Mouse (Mus musculus): Measurements from ENCODE around the gene Olfr1357.
A peak's percentile ranks its signal among the peaks of the same experiment; 100 is the strongest.

The Olfr1357 gene

GRCm38 (mm10) chr10:78581121-78581520, 36.8 kb downstream of the Olfr1357 start:
- DNase-seq (ENCODE audit: low spot score in 2 of 2), result no peak

GRCm38 (mm10) chr10:78578204-78578603, 39.7 kb downstream of the Olfr1357 start:
- no peak for DNase-seq (ENCODE audit: low spot score in 2 of 2)

- no peak for DNase-seq (ENCODE audit: low spot score in 2 of 2)
Measured at GRCm38 (mm10) chr10:78576435-78577184, 41.3 kb downstream of the Olfr1357 start.

DNA sequence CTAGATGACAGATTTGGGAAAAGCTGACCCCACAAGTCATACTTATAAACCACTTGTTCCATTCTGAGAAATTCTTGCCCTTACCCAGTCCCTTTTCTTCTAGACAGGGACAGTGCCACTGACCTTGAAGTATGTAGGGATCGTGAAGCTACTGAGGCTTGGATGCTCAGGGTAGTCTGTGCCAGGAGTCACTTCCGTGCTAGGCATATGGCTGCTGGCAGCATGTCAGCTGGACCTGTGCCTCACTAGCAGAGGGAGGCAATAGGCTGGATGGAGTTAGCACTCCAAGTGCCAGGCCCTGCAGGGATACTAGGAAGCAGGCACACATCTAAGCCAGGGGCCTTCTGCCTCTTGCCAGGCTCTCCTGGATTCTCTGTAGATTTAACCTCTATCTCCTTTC, 42.2 kb downstream of the Olfr1357 start:
- DNase-seq (ENCODE audit: low spot score in 2 of 2), result no peak

- DNase-seq (ENCODE audit: low spot score in 2 of 2), result no peak
Measured at GRCm38 (mm10) chr10:78575105-78575632, 42.7 kb downstream of the Olfr1357 start.

GRCm38 (mm10) chr10:78574250-78575104, 43.4 kb downstream of the Olfr1357 start, which contains the start of gene Ilvbl:
Gene Ilvbl, plus strand, starts transcription at chr10:78574346.
- peak; percentile 91 to 95 for DNase-seq (ENCODE audit: low spot score in 2 of 2)

GRCm38 (mm10) chr10:78573226-78573625, 44.6 kb downstream of the Olfr1357 start:
- no peak for DNase-seq (ENCODE audit: low spot score in 2 of 2)

DNA sequence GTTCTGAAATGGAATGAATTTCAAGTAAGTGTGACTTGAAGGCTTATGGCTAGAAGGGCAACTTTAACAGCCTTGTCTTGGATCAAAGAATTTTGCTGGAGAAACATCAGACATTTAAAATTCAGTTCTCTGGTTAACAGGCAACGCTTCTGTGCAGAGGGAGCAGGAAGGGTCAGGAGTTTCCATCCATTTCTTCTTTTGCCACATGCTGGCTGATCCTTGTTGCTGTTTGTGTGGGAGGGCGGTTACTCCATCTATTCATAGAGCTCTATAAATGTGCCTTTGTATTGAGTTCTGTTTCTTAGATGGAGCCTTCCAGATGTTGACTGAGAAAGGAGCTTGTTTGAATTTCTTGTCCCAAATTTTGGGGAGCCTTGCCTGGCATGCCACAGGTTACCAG, 47.0 kb downstream of the Olfr1357 start:
- DNase-seq (ENCODE audit: low spot score in 2 of 2), result no peak

GRCm38 (mm10) chr10:78570416-78570815, 47.5 kb downstream of the Olfr1357 start:
- no peak for DNase-seq (ENCODE audit: low spot score in 2 of 2)

DNA sequence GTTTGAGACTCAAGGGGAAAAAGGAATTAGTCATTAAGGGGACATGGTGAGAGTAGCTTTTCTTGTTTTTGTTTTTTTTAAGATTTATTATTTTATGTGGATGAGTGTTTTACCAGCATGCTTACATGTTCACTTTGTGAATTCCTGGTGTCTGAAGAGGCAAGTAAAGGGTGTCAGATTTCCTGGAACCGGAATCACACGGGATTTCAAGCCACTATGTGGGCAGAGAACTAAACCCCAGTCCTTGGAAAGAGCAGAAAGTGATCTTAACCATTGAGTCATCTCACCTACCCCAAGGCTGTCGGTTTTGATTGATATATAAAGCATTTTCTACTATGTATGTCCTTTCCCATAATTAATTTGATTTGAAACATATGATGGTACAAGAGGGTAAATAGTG, 48.2 kb downstream of the Olfr1357 start:
- DNase-seq (ENCODE audit: low spot score in 2 of 2), result no peak

DNA sequence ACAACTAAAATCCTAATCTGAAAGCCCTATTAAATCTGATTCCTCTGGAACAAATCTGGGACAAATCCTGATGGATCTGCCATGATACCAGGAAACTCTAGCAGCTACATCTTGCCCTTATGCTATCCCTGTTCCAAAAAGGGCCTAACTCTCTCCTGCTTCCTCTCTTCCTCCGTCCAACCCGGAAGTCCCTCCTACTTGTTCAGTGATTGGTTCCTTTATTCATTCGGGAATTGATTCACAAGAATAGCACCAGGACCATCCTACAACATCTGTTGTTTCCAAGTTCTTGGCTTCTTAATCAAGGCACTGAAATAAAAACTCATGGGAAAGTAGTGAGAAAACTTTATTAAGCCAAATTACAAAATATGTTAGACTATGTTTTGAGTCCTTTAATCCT, 48.7 kb downstream of the Olfr1357 start:
- DNase-seq (ENCODE audit: low spot score in 2 of 2), result no peak

- DNase-seq (ENCODE audit: low spot score in 2 of 2), result no peak
Measured at GRCm38 (mm10) chr10:78565070-78565469, 52.8 kb downstream of the Olfr1357 start.
